Mouse (Mus musculus): ENCODE results near the gene Olfr503.
"Not testable (repeated sequence)": the region's sequence is repeated elsewhere in the genome, so short reads cannot be mapped to it uniquely, and the experiment has no call there.

Gene Olfr503

GRCm38 (mm10) chr7:108544227-108544626, at the start of gene Olfr503:
Olfr503 (plus strand) TSS chr7:108544527.
- DNase-seq (ENCODE audit: extremely low spot score, low spot score): not testable (repeated sequence)

GRCm38 (mm10) chr7:108524965-108525364, 19.4 kb upstream of the Olfr503 start, which contains the start of gene Olfr502:
Olfr502 (minus strand) TSS chr7:108525065.
- DNase-seq (ENCODE audit: extremely low spot score, low spot score): no peak

GRCm38 (mm10) chr7:108542416-108542815, 1.9 kb upstream of the Olfr503 start:
- DNase-seq (ENCODE audit: extremely low spot score, low spot score): no peak

GRCm38 (mm10) chr7:108565693-108566092, 21.4 kb downstream of the Olfr503 start, which contains the start of gene Olfr504:
Olfr504 (minus strand) TSS chr7:108565793.
- no peak for DNase-seq (ENCODE audit: extremely low spot score, low spot score)

GRCm38 (mm10) chr7:108589797-108590196, 45.5 kb downstream of the Olfr503 start:
- no peak for DNase-seq (ENCODE audit: extremely low spot score, low spot score)
